Comparison of ENCODE assay signal across 23 mouse cellular contexts in the genomic region with DNA sequence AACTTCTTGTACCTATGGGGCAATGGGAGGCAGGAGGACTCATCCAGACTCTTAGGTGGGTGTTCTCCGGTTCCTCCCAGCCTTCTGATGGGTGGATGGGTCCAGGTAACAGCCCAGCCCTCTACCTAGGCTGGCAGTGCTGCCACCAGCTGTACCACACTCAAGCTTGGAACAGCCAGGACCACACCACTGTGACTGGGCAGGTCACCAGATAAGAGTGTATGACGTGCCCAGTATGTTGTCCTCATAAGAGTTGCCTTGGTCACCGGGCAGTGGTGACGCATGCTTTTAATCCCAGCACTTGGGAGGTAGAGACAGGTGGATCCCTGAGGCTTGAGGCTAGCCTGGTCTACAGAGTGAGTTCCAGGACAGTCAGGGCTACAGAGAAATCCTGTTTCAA. TPM values are rescaled to one million over a fixed set of nuclear protein-coding genes. Genes with fewer than 3 reads are reported as not detected.
"Had no signal": no experiment of that assay in that cellular context is flagged by ENCODE, and none has a peak within 500 bp of the region (broad histone marks: within the 10 kb centered on the region; RNA-seq: fewer than 3 reads in every experiment).

No protein-coding gene starts in this region.

- H3K9me3 ChIP-seq: hindbrain, embryonic 10.5 days; hindbrain, embryonic 12.5 days; intestine, embryonic 15.5 days; limb, embryonic 10.5 days; limb, embryonic 12.5 days; liver, embryonic 13.5 days had no signal

- H3K4me1 ChIP-seq: hindbrain, embryonic 10.5 days; hindbrain, embryonic 12.5 days; limb, embryonic 12.5 days had no signal

- H3K9ac ChIP-seq: hindbrain, embryonic 12.5 days; hindbrain, embryonic 14.5 days; intestine, embryonic 15.5 days; limb, embryonic 12.5 days; liver, embryonic 13.5 days had no signal

- ATAC-seq: hindbrain, embryonic 16.5 days; inflammation-experienced regulatory T-cells, adult 6 months; intestine, embryonic 15.5 days; intestine, postnatal 0 days had no signal

- H3K4me2 ChIP-seq: heart, embryonic 11.5 days; hindbrain, embryonic 12.5 days; hindbrain, embryonic 14.5 days; intestine, embryonic 15.5 days; limb, embryonic 12.5 days; liver, embryonic 13.5 days had no signal

- H3K27ac ChIP-seq: gastrocnemius, adult 2 months; heart, adult 2 months; hindbrain, embryonic 10.5 days; hindbrain, embryonic 12.5 days; hindbrain, embryonic 14.5 days; intestine, embryonic 15.5 days; layer of hippocampus, adult 2 months; left cerebral cortex, adult 2 months; limb, embryonic 10.5 days; limb, embryonic 12.5 days; liver, embryonic 13.5 days had no signal

- H3K27me3 ChIP-seq: intestine, embryonic 15.5 days had no signal

- DNase-seq: gastrocnemius, adult 2 months; gastrocnemius, postnatal 10 days; heart, postnatal 10 days; heart, postnatal 4 days; kidney, adult 18-20 months; kidney, adult 8-10 months; kidney, postnatal 10 days; kidney, postnatal 4 days; liver, embryonic 13.5 days had no signal

- H3K36me3 ChIP-seq: hindbrain, embryonic 10.5 days; hindbrain, embryonic 12.5 days; intestine, embryonic 15.5 days; limb, embryonic 10.5 days; limb, embryonic 12.5 days; liver, embryonic 13.5 days had no signal

- H3K4me3 ChIP-seq: gastrocnemius, adult 2 months; heart, adult 2 months; hindbrain, embryonic 10.5 days; hindbrain, embryonic 12.5 days; intestine, embryonic 15.5 days; layer of hippocampus, adult 2 months; left cerebral cortex, adult 2 months; limb, embryonic 10.5 days; limb, embryonic 12.5 days; liver, embryonic 13.5 days had no signal

RNA-seq across cellular contexts. Expression of a gene that starts 6.1 kb away (rescaled TPM):
- total RNA-seq: granulocyte monocyte progenitor cell, adult 5-6 weeks had no signal
- polyA plus RNA-seq: inflammation-experienced regulatory T-cells, adult 6 months had no signal

RNA-seq across cellular contexts. Expression of a gene that starts 19.4 kb away (rescaled TPM):
- total RNA-seq: gastrocnemius, adult 2 months had no signal
